Mouse (Mus musculus): Measurements from ENCODE around the gene Zdhhc13. TPM values are rescaled to one million over a fixed set of nuclear protein-coding genes. Genes with fewer than 3 reads are reported as not detected.

Gene Zdhhc13
- polyA plus RNA-seq, 1 experiment from 2014 or later = 39.8 TPM

- Histone ChIP-seq H3K9ac (no peak overlapping the region), H3K27ac (replicated peaks) (no peak overlapping the region), H3K4me1 (replicated peaks) (no peaks in the 10 kb centered on the region), H3K36me3 (no peaks in the 10 kb centered on the region), H3K4me2 (no peak overlapping the region), H3K27me3 (no peaks in the 10 kb centered on the region), H3K9me3 (no peaks in the 10 kb centered on the region), H3K4me3 (no peak overlapping the region)
- 89% methylated on average over 4 of the region's 4 CpGs for WGBS
- no peak for ATAC-seq (ENCODE audit: low read depth)
Observed at GRCm38 (mm10) chr7:48765959-48766358, 22.8 kb upstream of the Zdhhc13 start.

DNA sequence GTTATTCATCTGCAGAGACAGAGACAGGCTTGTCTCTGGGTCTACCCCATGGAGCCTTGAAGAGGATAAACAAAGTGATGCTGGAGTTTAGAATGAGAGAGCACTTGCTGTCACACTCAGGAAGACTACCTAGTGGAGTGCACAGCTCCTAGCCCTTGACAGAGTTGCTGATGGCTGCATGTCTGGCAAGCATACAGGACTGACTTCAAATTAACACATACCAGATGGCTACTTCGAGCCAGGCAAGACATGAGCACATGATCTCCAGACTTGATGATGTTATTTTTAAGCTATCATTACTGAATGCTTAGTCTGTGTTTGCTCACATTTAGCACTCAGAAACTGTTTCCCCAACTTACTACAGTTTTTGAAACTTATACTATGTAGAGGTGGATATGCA, 19.1 kb upstream of the Zdhhc13 start:
- no peak overlapping the region for H3K27ac ChIP-seq (replicated peaks)
- H3K9me3 ChIP-seq = no peaks in the 10 kb centered on the region
- no peaks in the 10 kb centered on the region for H3K4me1 ChIP-seq (replicated peaks)
- no peaks in the 10 kb centered on the region for H3K27me3 ChIP-seq
- no peaks in the 10 kb centered on the region for H3K36me3 ChIP-seq
- no peak overlapping the region for H3K9ac ChIP-seq
- no peak overlapping the region for H3K4me3 ChIP-seq
- no peak overlapping the region for H3K4me2 ChIP-seq
- ATAC-seq (ENCODE audit: low read depth) = no peak
- WGBS = 81% methylated on average over 1 of the region's 1 CpGs

DNA sequence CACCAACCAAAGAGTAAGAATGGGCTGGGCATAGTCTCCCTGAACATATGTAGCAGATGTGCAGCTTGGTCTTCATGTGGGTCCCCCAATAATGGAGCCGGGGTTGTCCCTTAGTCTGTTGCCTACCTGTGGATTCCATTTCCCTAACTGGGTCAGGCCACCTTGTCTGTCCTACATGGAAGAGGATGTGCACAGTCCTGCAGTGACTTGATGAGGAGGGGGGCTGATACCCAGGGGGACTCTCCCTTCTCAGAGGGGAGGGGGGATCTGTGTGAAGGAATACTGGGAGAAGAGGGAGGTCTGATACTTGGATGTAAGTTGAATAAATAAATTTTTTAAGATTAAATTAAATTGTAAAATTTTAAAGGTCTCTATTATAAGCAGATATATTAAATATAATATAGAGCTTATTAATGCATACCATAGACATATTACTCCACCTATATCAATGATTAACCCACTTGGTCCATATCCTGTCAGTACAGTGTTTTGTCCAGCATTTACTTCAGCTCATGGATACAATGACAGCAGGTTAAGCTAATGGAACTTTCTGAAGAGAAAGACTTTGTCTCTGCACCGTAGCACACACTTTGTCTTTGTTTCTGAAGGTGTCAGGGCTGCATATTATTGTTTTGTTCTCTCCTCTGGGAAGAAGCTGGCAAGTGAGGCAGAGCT, 16.6 kb upstream of the Zdhhc13 start:
- H3K27me3 ChIP-seq = no peaks in the 10 kb centered on the region
- no peak overlapping the region for H3K4me2 ChIP-seq
- H3K4me1 ChIP-seq (replicated peaks) = no peaks in the 10 kb centered on the region
- H3K27ac ChIP-seq (replicated peaks) = no peak overlapping the region
- ATAC-seq (ENCODE audit: low read depth) = no peak
- no peak overlapping the region for H3K4me3 ChIP-seq
- H3K36me3 ChIP-seq = no peaks in the 10 kb centered on the region
- H3K9ac ChIP-seq = no peak overlapping the region
- 88% methylated on average over 2 of the region's 2 CpGs for WGBS
- no peaks in the 10 kb centered on the region for H3K9me3 ChIP-seq

DNA sequence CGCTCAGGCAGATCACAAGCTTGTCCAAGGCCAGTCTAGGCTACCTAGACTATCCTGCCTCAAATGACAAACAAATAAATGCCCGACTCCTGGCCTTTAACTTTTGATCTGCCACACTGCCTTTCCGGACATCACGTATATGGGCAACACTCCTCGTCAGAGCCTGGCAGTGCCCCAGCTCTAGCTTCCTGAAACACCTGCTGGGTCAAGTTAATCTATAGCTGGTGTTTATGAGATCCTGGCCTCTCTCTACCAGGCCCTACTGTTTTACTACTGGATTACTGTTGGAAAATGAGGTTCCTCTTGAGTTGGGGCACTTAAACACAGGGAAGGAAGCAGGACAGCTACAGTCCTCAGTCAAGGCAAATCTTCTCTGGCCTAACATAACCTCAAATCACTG, 15.5 kb upstream of the Zdhhc13 start:
- Histone ChIP-seq H3K27ac (replicated peaks) (no peak overlapping the region), H3K36me3 (no peaks in the 10 kb centered on the region), H3K27me3 (no peaks in the 10 kb centered on the region), H3K9ac (no peak overlapping the region), H3K4me1 (replicated peaks) (no peaks in the 10 kb centered on the region), H3K4me2 (no peak overlapping the region), H3K9me3 (no peaks in the 10 kb centered on the region), H3K4me3 (no peak overlapping the region)
- WGBS = 81% methylated on average over 5 of the region's 5 CpGs
- no peak for ATAC-seq (ENCODE audit: low read depth)

- no peaks in the 10 kb centered on the region for H3K27me3 ChIP-seq
- no peaks in the 10 kb centered on the region for H3K4me1 ChIP-seq (replicated peaks)
- no peak overlapping the region for H3K27ac ChIP-seq (replicated peaks)
- H3K4me2 ChIP-seq = no peak overlapping the region
- no peak for ATAC-seq (ENCODE audit: low read depth)
- WGBS = 100% methylated on average over 1 of the region's 1 CpGs
- no peak overlapping the region for H3K4me3 ChIP-seq
- no peak overlapping the region for H3K9ac ChIP-seq
- H3K9me3 ChIP-seq = no peaks in the 10 kb centered on the region
- H3K36me3 ChIP-seq = no peaks in the 10 kb centered on the region
Observed at GRCm38 (mm10) chr7:48774633-48775032, 14.2 kb upstream of the Zdhhc13 start.

DNA sequence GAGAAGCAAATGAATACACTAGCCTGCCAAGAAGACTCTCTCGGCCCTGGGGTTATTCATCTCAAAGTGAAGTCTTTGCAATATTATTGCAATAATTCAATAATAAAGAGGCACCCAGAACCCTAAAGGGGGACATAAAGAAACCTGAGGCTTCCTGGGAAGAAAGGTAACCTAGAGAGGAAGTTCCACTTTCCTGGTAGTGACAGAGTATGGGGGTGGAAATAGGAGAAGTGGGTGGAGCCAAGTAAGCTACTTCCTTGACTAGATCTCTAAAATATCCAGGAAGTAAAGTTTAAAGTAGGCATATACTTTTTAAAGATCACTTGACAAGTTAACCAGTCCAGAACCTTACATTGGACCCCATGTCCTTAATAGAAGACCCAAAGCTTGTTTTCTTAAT, 13.4 kb upstream of the Zdhhc13 start:
- no peaks in the 10 kb centered on the region for H3K36me3 ChIP-seq
- no peak overlapping the region for H3K4me3 ChIP-seq
- H3K27ac ChIP-seq (replicated peaks) = no peak overlapping the region
- H3K4me1 ChIP-seq (replicated peaks) = no peaks in the 10 kb centered on the region
- no peak overlapping the region for H3K9ac ChIP-seq
- no peak for ATAC-seq (ENCODE audit: low read depth)
- no peak overlapping the region for H3K4me2 ChIP-seq
- no peaks in the 10 kb centered on the region for H3K9me3 ChIP-seq
- 86% methylated on average over 1 of the region's 1 CpGs for WGBS
- no peaks in the 10 kb centered on the region for H3K27me3 ChIP-seq

DNA sequence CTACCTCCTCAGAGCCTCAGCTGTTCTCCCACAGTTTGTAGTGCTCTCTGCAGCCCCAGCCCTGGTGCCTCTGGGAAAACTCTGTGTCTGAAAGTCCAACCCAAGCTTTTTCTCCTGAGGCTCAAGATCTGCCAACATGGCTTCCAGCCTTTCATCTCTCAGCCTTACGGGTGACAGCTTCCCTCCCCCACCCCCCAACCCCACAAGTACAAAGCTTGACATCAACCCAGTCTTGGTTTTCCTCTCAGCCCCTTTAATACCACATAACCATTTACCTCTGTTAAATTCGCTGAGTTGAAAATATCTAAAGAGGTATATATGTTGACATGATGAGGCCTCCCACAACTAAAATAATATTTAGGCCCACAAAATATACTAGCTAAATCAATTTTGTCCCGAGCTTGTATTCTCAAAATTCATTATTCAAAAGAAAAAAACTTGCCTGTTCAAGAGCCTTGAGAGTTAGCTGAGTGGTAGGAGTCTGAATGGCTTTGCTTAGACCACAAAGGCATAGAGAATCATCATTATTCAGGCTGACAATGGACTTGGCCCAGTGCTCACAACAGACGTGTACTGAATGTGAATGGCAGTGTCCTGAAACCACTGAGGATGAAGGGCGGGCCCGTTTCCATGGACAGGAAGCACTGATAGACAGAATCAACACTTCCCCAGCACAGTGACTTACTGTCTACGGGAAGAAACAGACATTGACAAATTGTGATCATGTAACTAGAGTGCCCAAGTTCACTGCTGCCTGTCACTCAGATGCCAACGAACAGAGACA, 10.9 kb upstream of the Zdhhc13 start:
- Histone ChIP-seq H3K27ac (replicated peaks) (peak overlapping the region; percentile 42; the same call in 1 of the 2 replicates), H3K4me2 (no peak overlapping the region), H3K9ac (no peak overlapping the region), H3K9me3 (no peaks in the 10 kb centered on the region), H3K4me1 (replicated peaks) (no peaks in the 10 kb centered on the region), H3K4me3 (no peak overlapping the region), H3K36me3 (no peaks in the 10 kb centered on the region), H3K27me3 (no peaks in the 10 kb centered on the region)
- peak; percentile 80; the same call in 1 of the 2 replicates for ATAC-seq (ENCODE audit: low read depth)
- WGBS = 45% methylated on average over 8 of the region's 8 CpGs

GRCm38 (mm10) chr7:48779110-48779509, 9.7 kb upstream of the Zdhhc13 start:
- Histone ChIP-seq H3K36me3 (no peaks in the 10 kb centered on the region), H3K9me3 (no peaks in the 10 kb centered on the region), H3K27me3 (no peaks in the 10 kb centered on the region), H3K4me1 (replicated peaks) (no peaks in the 10 kb centered on the region), H3K4me2 (no peak overlapping the region), H3K4me3 (no peak overlapping the region), H3K27ac (replicated peaks) (no peak overlapping the region), H3K9ac (no peak overlapping the region)
- ATAC-seq (ENCODE audit: low read depth) = no peak
- 78% methylated on average over 3 of the region's 3 CpGs for WGBS

DNA sequence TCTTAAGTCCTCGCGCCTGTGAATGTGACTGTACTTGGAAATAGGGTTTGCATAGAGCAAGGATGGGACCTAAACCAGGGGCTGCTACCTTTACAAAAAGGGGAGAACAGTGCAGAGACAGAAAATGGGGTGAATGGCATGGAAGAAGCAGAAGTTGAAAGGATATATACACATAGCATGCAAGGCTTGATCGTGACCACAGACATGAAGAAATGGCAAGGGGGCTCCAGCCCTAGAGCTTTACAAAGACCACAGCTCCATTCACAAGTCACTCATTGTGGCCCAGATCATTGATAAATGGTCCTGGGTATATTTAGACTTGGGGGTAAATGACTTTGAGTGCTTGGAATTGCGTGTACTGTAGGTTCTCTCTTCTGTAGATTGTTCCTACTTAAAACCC, 6.4 kb upstream of the Zdhhc13 start:
- no peak overlapping the region for H3K9ac ChIP-seq
- H3K9me3 ChIP-seq = no peaks in the 10 kb centered on the region
- H3K4me3 ChIP-seq = no peak overlapping the region
- H3K4me2 ChIP-seq = no peak overlapping the region
- H3K36me3 ChIP-seq = no peaks in the 10 kb centered on the region
- WGBS = 88% methylated on average over 4 of the region's 4 CpGs
- ATAC-seq (ENCODE audit: low read depth) = no peak
- no peaks in the 10 kb centered on the region for H3K4me1 ChIP-seq (replicated peaks)
- no peaks in the 10 kb centered on the region for H3K27me3 ChIP-seq
- no peak overlapping the region for H3K27ac ChIP-seq (replicated peaks)

- Histone ChIP-seq H3K27ac (replicated peaks) (no peak overlapping the region), H3K4me2 (no peak overlapping the region), H3K36me3 (no peaks in the 10 kb centered on the region), H3K4me3 (no peak overlapping the region), H3K27me3 (no peaks in the 10 kb centered on the region), H3K9ac (no peak overlapping the region), H3K9me3 (no peaks in the 10 kb centered on the region), H3K4me1 (replicated peaks) (peaks cover 12% of the 10 kb centered on the region)
- 84% methylated on average over 11 of the region's 11 CpGs for WGBS
- ATAC-seq (ENCODE audit: low read depth) = no peak
Observed at GRCm38 (mm10) chr7:48784773-48785523, 3.9 kb upstream of the Zdhhc13 start.

GRCm38 (mm10) chr7:48788348-48788747, 455 bp upstream of the Zdhhc13 start:
- ATAC-seq (ENCODE audit: low read depth) = peak; percentile 26
- H3K4me2 ChIP-seq = peak overlapping the region; percentile 73
- no peak overlapping the region for H3K9ac ChIP-seq
- H3K27me3 ChIP-seq = no peaks in the 10 kb centered on the region
- no peaks in the 10 kb centered on the region for H3K9me3 ChIP-seq
- peak overlapping the region; percentile 87 for H3K4me3 ChIP-seq
- no peak overlapping the region for H3K27ac ChIP-seq (replicated peaks)
- peaks cover 28% of the 10 kb centered on the region for H3K4me1 ChIP-seq (replicated peaks)
- no peaks in the 10 kb centered on the region for H3K36me3 ChIP-seq
- 66% methylated on average over 3 of the region's 3 CpGs for WGBS

GRCm38 (mm10) chr7:48790117-48790516, 1.3 kb downstream of the Zdhhc13 start:
- no peak overlapping the region for H3K27ac ChIP-seq (replicated peaks)
- 41% methylated on average over 4 of the region's 4 CpGs for WGBS
- H3K4me2 ChIP-seq = peak overlapping the region; percentile 73
- no peaks in the 10 kb centered on the region for H3K27me3 ChIP-seq
- peak overlapping the region; percentile 88 for H3K9ac ChIP-seq
- peak overlapping the region; percentile 87 for H3K4me3 ChIP-seq
- no peak for ATAC-seq (ENCODE audit: low read depth)
- no peaks in the 10 kb centered on the region for H3K9me3 ChIP-seq
- no peaks in the 10 kb centered on the region for H3K36me3 ChIP-seq
- H3K4me1 ChIP-seq (replicated peaks) = peaks cover 28% of the 10 kb centered on the region

Measured in neural tube, embryonic 13.5 days (tissue).